Mouse (Mus musculus): ENCODE data around the gene Srpk2. TPM values are rescaled to one million over a fixed set of nuclear protein-coding genes. Genes with fewer than 3 reads are reported as not detected.
A peak's percentile ranks its signal among the peaks of the same experiment; 100 is the strongest.
"Not testable (repeated sequence)": the region's sequence is repeated elsewhere in the genome, so short reads cannot be mapped to it uniquely, and the experiment has no call there.

Srpk2 gene
- total and polyA plus RNA-seq, 3 experiments, result 8.4 to 37.4 (median 35.1) TPM

DNA sequence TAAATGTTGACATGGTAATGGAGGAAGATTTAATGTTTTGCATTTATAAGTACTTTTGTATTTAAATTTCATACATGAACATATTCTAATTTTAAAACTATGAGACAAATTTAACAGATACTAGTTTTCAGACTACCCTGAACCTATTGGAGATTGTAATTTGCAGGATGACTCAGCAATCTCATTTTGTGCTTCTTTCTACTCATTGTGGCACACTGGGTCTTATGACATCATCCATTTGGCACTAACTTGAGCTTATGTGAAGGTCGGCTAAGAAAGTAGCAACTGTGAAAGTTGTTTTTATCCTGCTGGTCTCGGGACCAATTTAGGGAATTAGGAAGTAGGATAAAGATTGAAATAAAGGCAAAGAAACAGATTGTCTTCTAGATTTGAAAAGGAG lies 222.7 kb downstream of the Srpk2 start:
- no peak for TF ChIP-seq CTCF (IDR thresholded peaks at IDR 0.05)
- TF ChIP-seq POLR2A (IDR thresholded peaks at IDR 0.05; ENCODE audit: insufficient read depth, low read depth, low read length), result no peak
- no peak for TF ChIP-seq EP300 (IDR thresholded peaks at IDR 0.05; ENCODE audit: insufficient read depth, low read depth, low read length)
- peak overlapping the region; percentile 15 for H3K27ac ChIP-seq
- no peak overlapping the region for H3K4me3 ChIP-seq
- peaks cover 48% of the 10 kb centered on the region for H3K36me3 ChIP-seq (ENCODE audit: control insufficient read depth, insufficient read depth, low read length)
- H3K27me3 ChIP-seq (ENCODE audit: control insufficient read depth, insufficient read depth, low read length), result no peaks in the 10 kb centered on the region
- DNase-seq, result no peak
- peaks cover 6% of the 10 kb centered on the region for H3K79me2 ChIP-seq (replicated peaks; ENCODE audit: control insufficient read depth, insufficient read depth, low read length)
- H3K4me1 ChIP-seq (ENCODE audit: control insufficient read depth, insufficient read depth, low read length), result peaks cover 6% of the 10 kb centered on the region
- intact Hi-C loops (cut with DNase I), result loop anchor here (10.0 kb wide), 1 partner anchor 207 kb away; no protein-coding TSS in a partner anchor
- 2% methylated on average over 2 of the region's 2 CpGs for WGBS
- no peak overlapping the region for H3K9ac ChIP-seq (ENCODE audit: low read depth, low read length)

DNA sequence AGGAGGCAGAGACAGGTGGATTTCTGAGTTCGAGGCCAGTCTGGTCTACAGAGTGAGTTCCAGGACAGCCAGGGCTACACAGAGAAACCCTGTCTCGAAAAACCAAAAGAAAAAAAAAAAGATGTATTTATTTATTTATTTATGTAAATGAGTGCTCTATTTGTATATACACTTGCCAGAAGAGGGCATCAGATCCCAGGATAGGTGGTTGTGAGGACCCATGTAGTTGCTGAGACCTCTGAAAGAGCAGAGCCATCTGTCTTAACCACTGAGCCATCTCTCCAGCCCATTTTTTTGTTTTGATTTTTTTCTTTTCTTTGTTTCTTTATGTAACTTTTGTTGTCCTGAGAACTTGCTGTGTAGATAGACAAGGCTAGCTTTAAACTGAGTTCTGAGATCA lies 230.9 kb downstream of the Srpk2 start:
- H3K4me3 ChIP-seq; H3K9ac ChIP-seq (ENCODE audit: low read depth, low read length); H3K27ac ChIP-seq; DNase-seq; H3K4me1 ChIP-seq (ENCODE audit: control insufficient read depth, insufficient read depth, low read length); H3K27me3 ChIP-seq (ENCODE audit: control insufficient read depth, insufficient read depth, low read length): not testable (repeated sequence)
- intact Hi-C loops (cut with DNase I), result loop anchor here (5.0 kb wide), 1 partner anchor 34 kb away; no protein-coding TSS in a partner anchor
- H3K36me3 ChIP-seq (ENCODE audit: control insufficient read depth, insufficient read depth, low read length), result peaks cover 45% of the 10 kb centered on the region
- 61% methylated on average over 2 of the region's 2 CpGs for WGBS
- peaks cover 10% of the 10 kb centered on the region for H3K79me2 ChIP-seq (replicated peaks; ENCODE audit: control insufficient read depth, insufficient read depth, low read length)
- TF ChIP-seq CTCF (IDR thresholded peaks at IDR 0.05), result peak; percentile 53

Other genes with a start within 250 kb of the Srpk2 start
- 1 to 10 TPM; 8.2 to 8.5 TPM for gene Pus7, start 99.1 kb upstream of the Srpk2 start, total RNA-seq (2021)
- 3.4 and 4.7 TPM in 2 replicates for gene Pus7, start 99.1 kb upstream of the Srpk2 start, polyA plus RNA-seq (2012; rRNA removed)
- 10 to 100 TPM; 12.9 to 14.7 TPM for gene Rint1, start 103.1 kb upstream of the Srpk2 start, total RNA-seq (2021)
- 6.9 and 13.6 TPM in 2 replicates for gene Rint1, start 103.1 kb upstream of the Srpk2 start, polyA plus RNA-seq (2012; rRNA removed)
- gene Tomm7, start 159.5 kb upstream of the Srpk2 start, total RNA-seq (2021), result 100 to 1,000 TPM; 105 to 110 TPM
- gene Tomm7, start 159.5 kb upstream of the Srpk2 start, polyA plus RNA-seq (2012; rRNA removed), result 52.1 and 60.7 TPM in 2 replicates

Measured in heart, adult 2 months (tissue).